Mouse (Mus musculus) kidney, adult 2 months (tissue): ENCODE results near the gene Zfp811. TPM values are rescaled to one million over a fixed set of nuclear protein-coding genes. Genes with fewer than 3 reads are reported as not detected.
A peak's percentile ranks its signal among the peaks of the same experiment; 100 is the strongest.
"Not testable (repeated sequence)": the region's sequence is repeated elsewhere in the genome, so short reads cannot be mapped to it uniquely, and the experiment has no call there.

Experiments
- DNase-seq: peaks from one replicate; pipeline ENCODE4 v3.0.0; 2021
- H3K27ac ChIP-seq: fragments of 200-500 bp; 2 replicates; pipeline ENCODE4 v1.5.1; 2012; ENCODE audit warnings: low read depth, low read length, control low read depth, inconsistent platforms; ENCODE audit not compliant: insufficient read depth
- H3K27me3 ChIP-seq: fragments of 200-500 bp; replicated peaks from 2 replicates; pipeline ENCODE4 v1.6.1; 2012; ENCODE audit warnings: mild to moderate bottlenecking, moderate library complexity, low read length, inconsistent platforms; ENCODE audit not compliant: control insufficient read depth, insufficient read depth
- H3K36me3 ChIP-seq: fragments of 200-500 bp; 2 replicates; pipeline ENCODE4 v1.6.1; 2012; ENCODE audit warnings: mild to moderate bottlenecking, moderate library complexity, low read length, inconsistent platforms; ENCODE audit not compliant: control insufficient read depth, insufficient read depth
- H3K4me1 ChIP-seq: fragments of 200-500 bp; 2 replicates; pipeline ENCODE4 v1.6.1; 2011; ENCODE audit warnings: low read length; ENCODE audit not compliant: control insufficient read depth, insufficient read depth
- H3K4me3 ChIP-seq: fragments of 200-500 bp; 2 replicates; pipeline ENCODE4 v1.5.1; 2011; ENCODE audit warnings: mild to moderate bottlenecking, low read depth, low read length, control low read depth; ENCODE audit not compliant: insufficient read depth
- CTCF ChIP-seq: fragments of 200-500 bp; conservative IDR thresholded peaks from 2 replicates; pipeline ENCODE4 v1.5.1; 2011; ENCODE audit warnings: low read depth, mild to moderate bottlenecking, control low read depth, low read length, moderate library complexity, mixed read lengths; ENCODE audit not compliant: insufficient read depth, insufficient read length
- POLR2A ChIP-seq: fragments of 200-500 bp; IDR thresholded peaks from one replicate; pipeline ENCODE4 v1.6.1; 2011; ENCODE audit warnings: low read depth, low read length, control low read depth
- WGBS: fragments of 180-500 bp; shearing (Covaris S2); methylation state at CpG from one replicate; pipeline ENCODE4 v1.1.7; 2018; 5-methylcytosine and 5-hydroxymethylcytosine counted together
- polyA plus RNA-seq: library from polyadenylated mRNA; depleted of rRNA; stranded (reverse); fragments of >200 nt; gene quantifications from 2 replicates; pipeline ENCODE4 v1.2.3, GENCODE M21; 2012; rRNA removed

Gene Zfp811
- 0.14 and 0.16 TPM in 2 replicates for polyA plus RNA-seq

DNA sequence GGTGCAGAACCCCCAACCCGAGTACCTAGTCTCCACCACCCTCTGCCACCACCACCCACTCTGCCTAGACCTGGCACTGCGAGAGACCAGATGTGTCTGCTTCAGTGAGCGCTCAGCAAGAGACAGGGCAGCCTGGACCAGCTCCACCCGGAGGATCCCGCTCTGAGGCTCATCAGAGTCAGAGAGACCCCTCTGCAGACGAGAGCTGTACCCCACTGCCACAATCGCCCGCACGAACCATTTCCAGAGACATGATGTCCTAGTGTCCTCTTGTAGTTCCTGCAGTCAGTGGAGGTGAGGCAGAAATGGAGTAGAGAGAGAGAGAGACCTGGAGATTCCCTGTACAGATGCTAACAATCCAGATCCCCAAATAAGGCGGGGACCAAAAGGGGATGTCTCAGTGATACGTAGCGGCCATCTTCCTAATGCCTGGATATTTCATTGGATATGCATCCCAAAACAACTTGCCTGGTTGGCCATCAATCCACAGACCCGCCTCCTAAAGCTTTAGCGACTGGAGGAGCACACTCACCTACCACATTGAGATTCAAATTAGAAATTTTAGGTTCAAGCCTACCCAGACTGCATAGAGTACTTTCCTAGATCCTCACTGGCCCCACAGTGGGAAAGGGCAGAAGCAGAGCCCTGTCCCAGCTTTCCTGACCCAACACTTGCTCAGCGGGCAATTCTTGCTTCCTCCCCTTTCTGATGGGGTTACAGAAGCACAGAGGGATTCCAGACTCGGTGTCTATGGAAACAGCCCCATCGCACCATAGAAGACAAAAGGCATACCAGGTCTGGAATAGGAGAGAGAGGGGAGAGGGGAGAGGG lies at the start of gene Zfp811:
TSS of gene Zfp811 (minus strand) at position 388 of the 831 bp plus-strand sequence.
- Histone ChIP-seq H3K27me3 (no peaks in the 10 kb centered on the region), H3K27ac (no peak within 1 kb of the TSS), H3K36me3 (no peaks in the 10 kb centered on the region), H3K4me1 (no peaks in the 10 kb centered on the region; the same call in 1 of the 2 replicates), H3K4me3 (no peak within 1 kb of the TSS)
- TF ChIP-seq CTCF (no peak), POLR2A (no peak)
- whole genome bisulfite sequencing: 4% methylated on average over 17 of the region's 17 CpGs
- peak; percentile 17 for DNase-seq

DNA sequence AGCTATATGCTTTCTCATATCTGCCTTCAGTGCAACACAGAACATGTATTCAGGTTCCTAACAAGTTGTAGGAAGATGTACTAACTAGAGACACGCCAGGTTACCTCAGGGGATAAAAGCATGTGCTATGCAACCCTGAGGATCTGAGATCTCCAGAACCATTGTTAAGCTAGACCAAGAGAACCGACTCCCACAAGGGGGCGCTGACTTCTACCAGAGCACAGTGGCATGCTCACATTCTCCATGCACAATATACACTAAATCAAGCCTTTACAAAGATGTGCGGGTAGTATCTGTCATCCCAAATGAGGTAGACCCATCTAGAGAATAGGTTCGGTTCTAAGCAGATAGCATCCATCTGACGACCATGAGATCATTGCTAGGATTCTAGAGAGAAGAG lies 47.0 kb upstream of the Zfp811 start:
- H3K27me3 ChIP-seq, H3K4me1 ChIP-seq, H3K4me3 ChIP-seq, H3K27ac ChIP-seq, DNase-seq, H3K36me3 ChIP-seq: not testable (repeated sequence)
- WGBS: 65% methylated on average over 4 of the region's 6 CpGs

DNA sequence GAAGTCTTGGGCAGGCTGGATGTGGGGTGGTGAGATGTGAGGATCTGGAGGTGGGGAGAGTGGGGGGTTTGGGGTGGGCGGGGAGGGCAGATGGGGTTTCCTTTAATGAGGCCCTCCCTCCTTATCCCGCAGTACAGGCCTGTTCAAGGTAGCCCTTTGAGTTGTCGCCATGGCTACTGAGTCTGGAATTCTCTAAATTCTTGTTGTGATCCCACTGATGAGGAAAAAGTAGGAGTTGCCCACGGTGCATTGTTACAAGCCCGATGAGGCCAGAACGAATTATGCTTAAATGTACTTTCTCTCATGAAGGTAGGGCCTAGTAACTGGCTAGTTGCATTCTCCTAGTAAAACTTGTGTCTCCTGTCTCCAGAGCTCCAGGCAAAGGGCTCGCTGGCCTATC lies 41.9 kb upstream of the Zfp811 start:
- TF ChIP-seq POLR2A (no peak), CTCF (no peak)
- no peaks in the 10 kb centered on the region for H3K36me3 ChIP-seq
- H3K4me3 ChIP-seq: no peak overlapping the region
- no peak for DNase-seq
- H3K4me1 ChIP-seq: no peaks in the 10 kb centered on the region
- H3K27me3 ChIP-seq: no peaks in the 10 kb centered on the region
- 46% methylated on average over 7 of the region's 7 CpGs for WGBS
- no peak overlapping the region for H3K27ac ChIP-seq

DNA sequence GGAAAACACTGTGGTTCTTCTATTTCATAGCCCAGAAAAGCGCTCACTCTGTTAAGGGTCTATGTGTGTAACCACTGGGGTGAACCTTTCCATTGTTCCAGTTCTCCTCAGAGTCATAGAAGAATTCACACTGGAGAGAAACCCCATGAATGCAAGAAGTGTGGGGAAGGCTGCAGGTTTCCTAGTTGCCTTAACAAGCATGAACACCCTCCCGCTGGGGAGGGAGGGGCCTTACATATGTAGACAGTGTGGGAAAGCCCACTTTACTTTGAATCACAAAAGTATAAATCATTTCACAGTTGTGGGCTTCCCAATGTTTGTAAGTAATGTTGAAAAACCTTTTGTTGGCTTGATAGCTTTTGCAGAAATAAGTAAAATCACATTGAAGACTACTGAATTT lies 31.7 kb upstream of the Zfp811 start:
- WGBS: 88% methylated on average over 2 of the region's 2 CpGs
- H3K36me3 ChIP-seq: no peaks in the 10 kb centered on the region
- no peaks in the 10 kb centered on the region for H3K4me1 ChIP-seq
- H3K4me3 ChIP-seq: no peak overlapping the region
- H3K27me3 ChIP-seq: no peaks in the 10 kb centered on the region
- DNase-seq: no peak
- H3K27ac ChIP-seq: no peak overlapping the region
- TF ChIP-seq CTCF: no peak

- TF ChIP-seq CTCF (no peak), POLR2A (no peak)
- DNase-seq: peak; percentile 3
- Histone ChIP-seq H3K36me3 (no peaks in the 10 kb centered on the region), H3K4me3 (no peak overlapping the region), H3K27me3 (no peaks in the 10 kb centered on the region), H3K27ac (no peak overlapping the region), H3K4me1 (no peaks in the 10 kb centered on the region)
- 25% methylated on average over 15 of the region's 15 CpGs for WGBS
Observed at GRCm38 (mm10) chr17:32839083-32839802, 29.5 kb upstream of the Zfp811 start.

DNA sequence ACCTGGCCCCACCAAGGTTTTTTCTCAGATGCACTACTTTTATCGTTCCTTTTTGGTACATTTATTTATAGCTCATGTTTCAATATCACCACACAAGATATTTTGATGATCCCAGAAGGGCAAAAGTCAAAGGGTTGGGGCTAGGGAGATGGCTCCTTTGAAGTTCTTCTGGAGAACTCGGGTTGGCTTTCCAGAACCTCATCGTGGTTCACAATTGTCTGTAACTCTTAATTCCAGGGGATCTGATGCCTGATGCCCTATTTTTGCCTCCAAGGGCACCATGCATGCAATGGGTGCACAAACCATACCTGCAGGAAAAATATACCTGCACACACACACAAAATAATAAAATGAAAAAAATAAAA lies 20.7 kb upstream of the Zfp811 start:
- Histone ChIP-seq H3K36me3 (no peaks in the 10 kb centered on the region; the same call in 1 of the 2 replicates), H3K27me3 (no peaks in the 10 kb centered on the region), H3K4me1 (peaks cover 3% of the 10 kb centered on the region; the same call in 1 of the 2 replicates), H3K27ac (no peak overlapping the region), H3K4me3 (peak overlapping the region; percentile 78; the same call in 1 of the 2 replicates)
- DNase-seq: no peak
- 26% methylated on average over 3 of the region's 3 CpGs for WGBS
- TF ChIP-seq CTCF: no peak
- TF ChIP-seq POLR2A: no peak

DNA sequence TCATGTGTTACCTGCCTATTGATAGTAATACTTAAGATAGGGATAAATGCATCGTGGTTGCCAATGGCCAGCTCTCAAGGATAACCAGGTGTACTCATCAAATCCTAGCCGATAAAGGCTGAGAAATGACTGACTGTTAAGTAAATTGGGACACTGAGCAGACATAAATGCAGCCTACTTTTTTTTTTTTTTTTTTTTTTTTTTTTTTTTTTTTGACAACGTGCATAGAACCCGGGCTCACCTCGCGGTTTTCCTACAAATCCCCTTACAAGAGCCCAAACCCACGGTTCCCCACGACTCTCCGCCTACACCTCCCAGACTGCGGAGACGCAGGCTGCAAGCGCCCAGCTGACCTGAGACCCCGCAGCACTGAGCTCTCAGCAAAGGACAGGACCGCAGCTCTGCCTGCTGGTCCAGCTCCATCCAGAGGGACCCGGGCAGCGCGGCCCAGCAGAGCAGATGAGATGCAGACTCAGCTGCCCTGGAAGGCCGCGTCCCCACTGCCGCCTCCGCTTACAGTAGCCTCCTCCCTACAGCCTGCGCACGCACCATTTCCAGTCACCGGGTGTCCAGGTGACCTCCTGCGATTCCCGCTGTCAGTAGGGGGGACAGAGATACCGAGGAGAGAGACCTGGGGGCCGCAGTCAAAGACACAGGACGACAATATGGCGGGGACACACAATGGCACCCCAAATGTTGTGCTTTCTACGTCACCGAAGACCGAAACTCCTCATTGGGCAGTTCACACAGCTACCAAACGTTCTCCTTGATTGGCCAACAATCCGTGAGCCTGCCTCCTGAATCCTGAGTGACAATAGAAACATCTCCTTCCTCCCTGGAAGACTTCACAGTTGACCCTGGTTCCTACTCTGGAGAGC lies 20.0 kb upstream of the Zfp811 start, which contains the start of gene Zfp799:
TSS of gene Zfp799 (minus strand) at position 722 of the 878 bp plus-strand sequence.
- Histone ChIP-seq H3K27me3 (no peaks in the 10 kb centered on the region), H3K36me3 (no peaks in the 10 kb centered on the region; the same call in 1 of the 2 replicates), H3K4me1 (peaks cover 3% of the 10 kb centered on the region; the same call in 1 of the 2 replicates), H3K27ac (peak within 1 kb of the TSS; percentile 12; the same call in 1 of the 2 replicates), H3K4me3 (peak within 1 kb of the TSS; percentile 78)
- DNase-seq: peak; percentile 89
- TF ChIP-seq CTCF (no peak), POLR2A (no peak)
- 2% methylated on average over 35 of the region's 35 CpGs for WGBS
